Mouse (Mus musculus) hematopoietic stem cell, adult 5-6 weeks (primary cell): ENCODE measurements around the gene Syt9. TPM values are rescaled to one million over a fixed set of nuclear protein-coding genes. Genes with fewer than 3 reads are reported as not detected.

Source experiments
- ATAC-seq, 2 experiments: fragments of 125-278 bp in 1 of 2; replicated peaks in 1 of 2; 2 replicates each; pipeline ENCODE4 v1.8.0; 2016 to 2017; ENCODE audit warnings: inconsistent platforms in 2 of 2, mild to moderate bottlenecking in 2 of 2, moderate number of reproducible peaks in 2 of 2, low read depth in 1 of 2, moderate TSS enrichment in 1 of 2; ENCODE audit not compliant: low FRiP score in 2 of 2, poor library complexity in 2 of 2, severe bottlenecking in 2 of 2, insufficient read depth in 1 of 2, low TSS enrichment in 1 of 2
- total RNA-seq: library from RNA; stranded (forward); fragments of 172-1452, 232-1000 nt; gene quantifications from 2 replicates; pipeline ENCODE4 v1.2.3, GENCODE M21; 2017

The Syt9 gene
- total RNA-seq, 1 experiment from 2014 or later: not detected

DNA sequence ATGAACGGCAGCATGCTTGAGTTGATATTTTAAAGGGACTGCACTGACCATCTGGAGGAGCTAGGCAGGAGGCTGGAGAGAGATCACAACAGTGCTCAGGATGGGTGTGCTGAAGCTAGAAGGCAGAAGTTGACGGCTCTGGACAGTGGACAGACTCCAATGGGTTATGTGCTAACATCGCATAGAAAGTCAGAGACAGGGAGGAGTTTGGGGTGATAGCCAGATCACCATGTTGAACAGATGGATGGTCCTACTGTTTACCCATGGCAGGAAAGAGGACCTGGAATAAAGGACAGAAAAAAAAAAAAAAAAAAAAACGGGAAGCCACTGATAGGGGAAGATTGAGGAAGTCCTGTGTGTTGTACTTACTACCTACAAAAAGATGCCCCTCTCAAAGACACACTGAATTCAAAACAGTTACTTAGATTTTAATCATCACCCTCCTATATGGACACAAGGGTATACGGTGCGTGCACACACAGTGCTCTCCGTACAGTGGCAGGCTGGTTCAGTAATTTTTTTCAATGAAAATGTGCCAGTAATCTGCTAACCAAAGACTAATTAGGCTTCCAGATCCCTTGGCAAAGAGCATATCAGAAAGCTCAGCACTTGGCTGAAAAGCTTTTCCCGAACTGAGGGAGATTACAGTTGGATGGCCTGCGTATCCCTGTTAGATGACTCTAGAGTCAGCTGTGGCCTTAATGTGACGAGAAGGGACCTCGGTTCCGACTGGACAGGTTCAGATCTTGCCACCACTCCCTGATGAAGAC, 148.9 kb downstream of the Syt9 start:
- ATAC-seq: no peak; a peak in 1 of 4 replicates

DNA sequence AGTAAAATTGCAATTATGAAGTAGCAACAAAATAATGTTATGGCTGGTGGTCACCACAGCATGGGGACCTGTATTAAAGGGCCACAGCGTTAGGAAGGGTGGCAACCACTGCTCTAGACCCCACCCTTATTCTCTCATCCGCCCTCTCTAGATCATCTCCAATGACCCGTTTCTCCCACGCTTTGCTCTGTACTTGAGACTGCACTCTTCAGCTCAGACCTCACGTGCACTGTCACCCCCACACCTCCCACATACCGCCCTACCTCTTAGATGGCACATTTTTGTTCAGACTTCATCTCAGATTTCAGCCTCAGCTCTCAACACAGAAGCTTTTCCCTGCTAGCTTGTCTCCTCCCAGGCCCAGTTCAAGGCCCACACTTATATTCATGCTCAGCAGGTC, 150.9 kb downstream of the Syt9 start:
- ATAC-seq: no peak

DNA sequence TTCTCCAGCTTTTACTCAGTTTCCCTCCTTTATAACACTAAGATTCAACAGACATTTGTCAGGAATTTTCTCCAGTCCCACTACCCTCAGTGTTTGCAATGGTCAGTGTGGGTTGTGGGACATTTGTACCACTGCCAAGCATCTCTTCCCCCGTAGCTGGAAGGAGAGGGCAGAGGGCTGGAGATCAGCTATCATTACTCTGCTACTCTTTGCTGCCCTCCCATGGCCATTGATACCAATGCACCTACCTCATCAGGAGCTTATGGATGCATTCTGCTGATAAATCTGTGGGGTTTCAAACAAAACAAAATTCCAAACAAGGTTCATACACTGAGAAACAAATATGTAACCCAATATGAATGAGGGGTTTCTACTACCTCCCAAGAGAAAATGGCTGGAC, 155.8 kb downstream of the Syt9 start:
- ATAC-seq: peak; percentile 84 to 95; a peak in 3 of 4 replicates

DNA sequence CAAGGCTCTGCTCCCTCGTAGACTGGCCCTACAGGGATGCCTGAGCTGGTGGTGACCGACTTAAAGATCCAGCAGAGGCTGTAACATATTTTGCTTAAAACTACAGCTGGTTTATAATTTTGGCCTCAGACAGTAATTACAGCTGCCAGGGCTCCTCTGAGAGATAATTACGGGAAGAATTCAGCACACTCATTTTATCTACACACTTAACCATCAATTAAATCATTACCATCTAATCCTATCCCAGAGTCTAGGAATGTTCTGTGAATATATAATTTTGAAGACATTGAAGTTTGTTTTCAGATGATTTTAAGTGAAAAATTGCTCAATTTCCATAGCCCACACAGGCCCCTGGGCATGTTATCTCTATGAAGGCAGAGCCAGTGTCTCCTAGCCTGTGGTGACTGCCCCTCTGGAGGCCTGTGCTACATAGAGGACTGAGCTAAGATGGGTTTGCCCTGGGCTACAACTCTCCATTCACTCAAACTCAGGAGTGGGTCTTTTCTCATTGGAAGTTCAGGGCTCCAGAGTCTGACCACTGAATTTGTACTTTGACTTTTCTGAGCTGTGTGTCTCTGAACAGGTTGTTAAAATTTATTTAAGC, 157.7 kb downstream of the Syt9 start:
- no peak for ATAC-seq

- ATAC-seq: no peak
Observed at GRCm38 (mm10) chr7:107529364-107529763, 158.8 kb downstream of the Syt9 start.

DNA sequence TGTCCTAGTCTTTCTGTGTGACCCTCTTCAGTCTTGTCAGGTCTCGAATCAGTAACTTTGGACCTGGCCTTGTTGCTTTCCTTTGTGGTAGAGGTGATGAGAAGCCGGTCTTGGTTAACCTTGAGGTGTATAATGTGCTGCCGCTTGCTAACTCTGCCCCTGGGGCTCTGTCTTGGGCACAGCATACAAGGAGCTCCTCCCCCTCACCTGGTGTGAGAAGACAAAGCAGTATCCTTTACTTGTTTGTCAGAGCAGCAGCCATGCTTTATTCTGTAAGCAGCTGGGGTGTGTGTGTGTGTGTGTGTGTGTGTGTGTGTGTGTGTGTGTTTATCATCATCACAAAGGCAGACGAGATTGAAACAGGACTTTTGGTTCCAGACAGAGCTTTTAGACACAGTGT, 164.8 kb downstream of the Syt9 start:
- no peak for ATAC-seq

GRCm38 (mm10) chr7:107536516-107536915, 166.0 kb downstream of the Syt9 start:
- ATAC-seq: no peak

- no peak for ATAC-seq
Observed at GRCm38 (mm10) chr7:107540034-107540433, 169.5 kb downstream of the Syt9 start.

DNA sequence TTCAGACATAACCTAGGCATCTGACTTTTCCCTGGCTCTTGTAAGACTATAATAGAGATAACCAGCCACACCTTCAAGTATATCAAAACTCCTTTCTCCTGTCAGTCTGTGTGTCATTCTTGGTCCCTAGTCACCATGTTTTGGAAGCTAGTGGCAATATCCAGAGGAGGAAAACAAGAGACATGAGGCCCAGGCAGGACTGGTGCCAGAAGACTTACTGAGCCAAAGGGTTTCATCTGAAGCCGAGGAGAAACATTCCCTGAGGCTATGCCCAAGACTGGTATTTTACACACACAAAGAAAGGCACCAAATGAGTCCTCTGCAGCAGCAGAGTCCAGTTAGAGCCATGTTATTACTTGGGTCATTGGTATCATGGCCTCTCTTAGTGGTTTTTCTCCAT, 174.5 kb downstream of the Syt9 start:
- ATAC-seq: no peak

- ATAC-seq: no peak
Observed at GRCm38 (mm10) chr7:107547872-107548271, 177.3 kb downstream of the Syt9 start.

DNA sequence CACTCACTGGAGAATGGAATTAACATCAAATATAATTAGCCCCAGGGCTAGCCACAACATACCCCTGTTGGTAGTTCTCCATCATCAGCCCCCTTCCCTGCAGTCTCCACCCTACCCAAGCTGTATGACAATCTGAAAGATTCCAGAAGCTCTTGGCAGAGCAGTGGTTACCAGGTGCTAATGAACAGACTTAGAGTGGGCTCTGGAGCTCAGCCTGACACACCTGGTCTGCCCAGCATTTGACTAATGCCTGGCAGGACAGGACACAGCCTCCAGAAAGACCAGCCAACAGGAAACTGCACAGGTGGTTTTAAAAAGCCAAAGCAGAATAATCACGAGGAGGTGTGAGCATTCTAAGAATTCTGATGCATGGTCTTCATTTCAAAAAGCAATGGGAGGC, 182.9 kb downstream of the Syt9 start:
- ATAC-seq: peak in 1 of 2 experiments; percentile 32; a peak in 2 of 4 replicates

DNA sequence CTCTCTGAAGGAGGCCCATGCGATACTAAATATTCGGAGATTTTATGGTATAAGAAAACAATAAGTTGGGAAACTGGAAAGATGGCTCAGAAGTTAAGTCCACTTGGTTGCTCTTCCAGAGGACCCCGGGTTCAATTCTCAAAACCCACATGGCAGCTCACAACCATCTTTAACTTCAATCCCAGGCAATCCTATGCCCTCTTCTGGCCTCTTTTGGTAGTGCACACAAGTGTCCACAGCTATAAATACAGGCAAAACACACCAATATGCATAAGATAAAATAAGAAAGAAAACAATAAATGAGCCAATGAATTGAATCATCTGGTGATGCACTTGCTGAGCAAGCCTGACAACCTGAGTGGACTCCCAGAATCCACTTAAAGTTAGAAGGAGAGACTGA, 185.4 kb downstream of the Syt9 start:
- no peak for ATAC-seq

GRCm38 (mm10) chr7:107560675-107561074, 190.1 kb downstream of the Syt9 start:
- no peak for ATAC-seq

GRCm38 (mm10) chr7:107561584-107561983, 191.1 kb downstream of the Syt9 start:
- peak; percentile 97 to 99 for ATAC-seq

GRCm38 (mm10) chr7:107563727-107564126, 193.2 kb downstream of the Syt9 start:
- no peak for ATAC-seq

DNA sequence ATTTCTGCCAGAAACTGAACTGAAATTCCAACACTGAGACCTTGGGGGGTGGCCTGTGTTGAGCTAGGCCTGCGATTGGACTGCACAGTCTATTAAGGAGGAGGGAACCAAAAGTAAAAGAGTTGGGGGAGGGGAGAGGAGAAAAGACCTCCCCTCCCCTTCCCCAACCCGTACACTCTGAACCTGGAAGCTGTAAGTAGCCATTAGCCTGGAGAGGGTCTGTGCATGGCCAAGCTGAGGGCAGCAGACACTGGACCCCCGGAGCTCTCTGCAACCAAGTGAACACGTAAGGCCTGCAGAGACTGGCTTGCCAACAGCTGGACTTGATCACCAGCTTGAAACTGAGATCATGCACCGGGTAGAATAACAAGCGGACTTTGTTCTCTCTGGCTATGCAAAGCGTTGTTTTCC, 196.7 kb downstream of the Syt9 start, which contains the start of gene Olfml1:
TSS of gene Olfml1 (plus strand) at position 186 of the 411 bp plus-strand sequence.
- ATAC-seq: no peak

DNA sequence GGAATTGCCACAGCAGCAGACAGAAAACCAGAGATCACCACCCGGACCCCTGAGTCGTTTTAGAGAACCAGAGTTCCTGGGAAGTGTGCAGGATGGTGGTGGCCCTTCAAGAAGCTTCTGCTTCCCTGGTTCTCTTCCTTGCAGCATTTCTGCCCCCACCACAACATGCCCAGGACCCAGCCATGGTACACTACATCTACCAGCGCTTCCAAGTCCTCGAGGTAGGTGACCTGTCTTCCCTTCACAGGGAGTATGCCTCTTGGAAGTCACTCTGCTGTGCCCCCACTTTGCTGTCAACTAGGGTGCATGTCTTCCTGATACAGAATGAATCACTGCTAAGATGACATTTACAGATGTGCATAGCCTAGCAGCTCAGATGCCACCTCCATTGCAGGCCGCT, 197.1 kb downstream of the Syt9 start:
- ATAC-seq: no peak

DNA sequence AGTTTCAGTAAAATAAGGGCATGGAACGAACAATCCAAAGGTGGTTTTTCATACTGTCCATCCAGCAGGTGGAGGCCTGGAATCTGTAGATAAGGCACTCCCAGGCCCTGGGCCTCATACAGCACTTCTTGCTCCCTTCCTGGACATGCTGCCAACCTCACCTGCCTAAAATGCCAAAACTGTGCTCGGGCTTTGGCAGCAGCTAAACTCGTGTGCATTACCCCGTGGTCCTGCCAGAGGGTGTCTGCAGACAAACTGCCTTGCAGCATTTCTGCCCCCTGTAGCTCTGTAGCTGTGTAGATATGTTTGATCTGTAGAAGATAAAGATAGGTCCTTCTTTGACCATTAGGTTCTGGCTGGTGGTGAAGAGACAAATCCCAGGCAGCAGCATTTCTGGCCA, 198.4 kb downstream of the Syt9 start:
- peak; percentile 37 to 39; a peak in 2 of 4 replicates for ATAC-seq

GRCm38 (mm10) chr7:107573856-107574255, 203.3 kb downstream of the Syt9 start:
- ATAC-seq: no peak
